Mouse (Mus musculus): ENCODE measurements around the gene Rad23b. TPM values are rescaled to one million over a fixed set of nuclear protein-coding genes. Genes with fewer than 3 reads are reported as not detected.

Gene Rad23b
- polyA plus RNA-seq, 2 experiments = 37.3 to 49.2 TPM

GRCm38 (mm10) chr4:55391480-55391879 lies 41.6 kb downstream of the Rad23b start:
- Histone ChIP-seq H3K4me2 (ENCODE audit: low read depth) (no peak overlapping the region), H3K27ac (no peak overlapping the region), H3K27me3 (ENCODE audit: control insufficient read depth, insufficient read depth, low read length) (no peaks in the 10 kb centered on the region), H3K9ac (replicated peaks) (no peak overlapping the region), H3K9me3 (ENCODE audit: control insufficient read depth, low read length) (no peaks in the 10 kb centered on the region), H3K4me3 (ENCODE audit: insufficient read depth in 1 of 2, low read depth in 2 of 2, low read length in 2 of 2) (no peak overlapping the region), H3K36me3 (replicated peaks; ENCODE audit: control insufficient read depth, insufficient read depth, low read depth) (peaks cover 20% of the 10 kb centered on the region), H3K4me1 (replicated peaks; ENCODE audit: control insufficient read depth in 2 of 2, insufficient read depth in 2 of 2, low read length in 1 of 2) (no peaks in the 10 kb centered on the region)
- TF ChIP-seq CTCF (IDR thresholded peaks at IDR 0.05; ENCODE audit: low read depth) = no peak
- no peak for TF ChIP-seq EP300 (IDR thresholded peaks at IDR 0.05; ENCODE audit: low read depth)
- ATAC-seq (ENCODE audit: insufficient read depth) (no peak), DNase-seq (ENCODE audit: low read depth in 3 of 3, low spot score in 3 of 3) (no peak)
- WGBS (ENCODE audit: insufficient replicate concordance) = 85% methylated on average over 1 of the region's 1 CpGs

- H3K4me2 ChIP-seq (ENCODE audit: low read depth) = no peak overlapping the region
- 84% methylated on average over 7 of the region's 7 CpGs for WGBS (ENCODE audit: insufficient replicate concordance)
- H3K4me1 ChIP-seq (replicated peaks; ENCODE audit: control insufficient read depth in 2 of 2, insufficient read depth in 2 of 2, low read length in 1 of 2) = no peaks in the 10 kb centered on the region
- no peak overlapping the region for H3K9ac ChIP-seq (replicated peaks)
- H3K4me3 ChIP-seq (ENCODE audit: insufficient read depth in 1 of 2, low read depth in 2 of 2, low read length in 2 of 2) = no peak overlapping the region
- H3K9me3 ChIP-seq (ENCODE audit: control insufficient read depth, low read length) = no peaks in the 10 kb centered on the region
- H3K27ac ChIP-seq = no peak overlapping the region
- ATAC-seq (ENCODE audit: insufficient read depth) = no peak
- H3K36me3 ChIP-seq (replicated peaks; ENCODE audit: control insufficient read depth, insufficient read depth, low read depth) = peaks cover 12% of the 10 kb centered on the region; the same call in 1 of the 2 replicates
- H3K27me3 ChIP-seq (ENCODE audit: control insufficient read depth, insufficient read depth, low read length) = no peaks in the 10 kb centered on the region
- DNase-seq (ENCODE audit: low read depth in 3 of 3, low spot score in 3 of 3) = no peak
- TF ChIP-seq CTCF (IDR thresholded peaks at IDR 0.05; ENCODE audit: low read depth) (no peak), EP300 (IDR thresholded peaks at IDR 0.05; ENCODE audit: low read depth) (no peak)
Measured at GRCm38 (mm10) chr4:55392445-55392844, 42.6 kb downstream of the Rad23b start.

GRCm38 (mm10) chr4:55397911-55398762 lies 48.3 kb downstream of the Rad23b start:
- TF ChIP-seq CTCF (IDR thresholded peaks at IDR 0.05; ENCODE audit: low read depth) (peak; percentile 82), EP300 (IDR thresholded peaks at IDR 0.05; ENCODE audit: low read depth) (no peak)
- Histone ChIP-seq H3K9ac (replicated peaks) (no peak overlapping the region), H3K36me3 (replicated peaks; ENCODE audit: control insufficient read depth, insufficient read depth, low read depth) (no peaks in the 10 kb centered on the region), H3K4me3 (ENCODE audit: insufficient read depth in 1 of 2, low read depth in 2 of 2, low read length in 2 of 2) (no peak overlapping the region), H3K4me2 (ENCODE audit: low read depth) (no peak overlapping the region), H3K27me3 (ENCODE audit: control insufficient read depth, insufficient read depth, low read length) (no peaks in the 10 kb centered on the region), H3K4me1 (replicated peaks; ENCODE audit: control insufficient read depth in 2 of 2, insufficient read depth in 2 of 2, low read length in 1 of 2) (no peaks in the 10 kb centered on the region), H3K9me3 (ENCODE audit: control insufficient read depth, low read length) (no peaks in the 10 kb centered on the region), H3K27ac (no peak overlapping the region)
- ATAC-seq (ENCODE audit: insufficient read depth) (no peak), DNase-seq (ENCODE audit: low read depth in 3 of 3, low spot score in 3 of 3) (no peak)
- 31% methylated on average over 17 of the region's 17 CpGs for WGBS (ENCODE audit: insufficient replicate concordance)

- no peak for ATAC-seq (ENCODE audit: insufficient read depth)
- no peak for DNase-seq (ENCODE audit: low read depth in 3 of 3, low spot score in 3 of 3)
- no peak overlapping the region for H3K9ac ChIP-seq (replicated peaks)
- no peaks in the 10 kb centered on the region for H3K27me3 ChIP-seq (ENCODE audit: control insufficient read depth, insufficient read depth, low read length)
- H3K36me3 ChIP-seq (replicated peaks; ENCODE audit: control insufficient read depth, insufficient read depth, low read depth) = no peaks in the 10 kb centered on the region
- no peak overlapping the region for H3K4me3 ChIP-seq (ENCODE audit: insufficient read depth in 1 of 2, low read depth in 2 of 2, low read length in 2 of 2)
- H3K4me2 ChIP-seq (ENCODE audit: low read depth) = no peak overlapping the region
- no peak overlapping the region for H3K27ac ChIP-seq
- WGBS (ENCODE audit: insufficient replicate concordance) = 78% methylated on average over 11 of the region's 11 CpGs
- TF ChIP-seq EP300 (IDR thresholded peaks at IDR 0.05; ENCODE audit: low read depth) = no peak
- no peak for TF ChIP-seq CTCF (IDR thresholded peaks at IDR 0.05; ENCODE audit: low read depth)
- no peaks in the 10 kb centered on the region for H3K9me3 ChIP-seq (ENCODE audit: control insufficient read depth, low read length)
- H3K4me1 ChIP-seq (replicated peaks; ENCODE audit: control insufficient read depth in 2 of 2, insufficient read depth in 2 of 2, low read length in 1 of 2) = no peaks in the 10 kb centered on the region
Measured at GRCm38 (mm10) chr4:55398901-55399300, 49.1 kb downstream of the Rad23b start.

DNA sequence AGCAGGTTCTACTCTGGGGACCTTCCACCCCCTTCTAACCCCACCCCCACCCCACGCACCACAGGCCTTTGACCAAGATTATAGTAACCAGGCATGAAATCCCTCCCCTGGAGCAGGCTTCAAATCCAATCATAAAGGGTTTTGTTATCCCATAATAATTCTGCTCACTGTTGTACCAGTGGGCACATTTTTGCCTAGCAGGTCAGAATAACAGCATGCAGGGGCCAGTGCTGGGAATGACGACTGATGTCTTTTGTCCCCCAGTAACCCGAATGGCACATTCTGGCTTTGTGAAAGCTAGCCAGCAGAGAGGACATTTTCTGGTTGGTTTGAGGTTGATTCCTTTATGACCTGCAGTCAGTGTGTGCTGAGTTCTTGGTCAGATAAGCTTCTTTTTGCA lies 55.5 kb downstream of the Rad23b start:
- H3K9ac ChIP-seq (replicated peaks) = no peak overlapping the region
- H3K27me3 ChIP-seq (ENCODE audit: control insufficient read depth, insufficient read depth, low read length) = no peaks in the 10 kb centered on the region
- no peak for ATAC-seq (ENCODE audit: insufficient read depth)
- no peak for DNase-seq (ENCODE audit: low read depth in 3 of 3, low spot score in 3 of 3)
- no peaks in the 10 kb centered on the region for H3K9me3 ChIP-seq (ENCODE audit: control insufficient read depth, low read length)
- H3K4me2 ChIP-seq (ENCODE audit: low read depth) = no peak overlapping the region
- TF ChIP-seq EP300 (IDR thresholded peaks at IDR 0.05; ENCODE audit: low read depth) = no peak
- TF ChIP-seq CTCF (IDR thresholded peaks at IDR 0.05; ENCODE audit: low read depth) = no peak
- no peaks in the 10 kb centered on the region for H3K36me3 ChIP-seq (replicated peaks; ENCODE audit: control insufficient read depth, insufficient read depth, low read depth)
- no peak overlapping the region for H3K4me3 ChIP-seq (ENCODE audit: insufficient read depth in 1 of 2, low read depth in 2 of 2, low read length in 2 of 2)
- peaks cover 0 to 10% of the 10 kb centered on the region in 2 experiments; a peak in 2 of 4 replicates for H3K4me1 ChIP-seq (replicated peaks; ENCODE audit: control insufficient read depth in 2 of 2, insufficient read depth in 2 of 2, low read length in 1 of 2)
- no peak overlapping the region for H3K27ac ChIP-seq
- 51% methylated on average over 3 of the region's 3 CpGs for WGBS (ENCODE audit: insufficient replicate concordance)
